Mouse (Mus musculus) monocyte, adult 2 months (primary cell): ENCODE measurements around the gene Zfp787.
"Not testable (repeated sequence)": the region's sequence is repeated elsewhere in the genome, so short reads cannot be mapped to it uniquely, and the experiment has no call there.

Source experiments
- DNase-seq, 2 experiments: peaks; one replicate each; pipeline ENCODE4 v3.0.0; 2022; ENCODE audit warnings: low spot score in 2 of 2, low read depth in 1 of 2

Gene Zfp787

DNA sequence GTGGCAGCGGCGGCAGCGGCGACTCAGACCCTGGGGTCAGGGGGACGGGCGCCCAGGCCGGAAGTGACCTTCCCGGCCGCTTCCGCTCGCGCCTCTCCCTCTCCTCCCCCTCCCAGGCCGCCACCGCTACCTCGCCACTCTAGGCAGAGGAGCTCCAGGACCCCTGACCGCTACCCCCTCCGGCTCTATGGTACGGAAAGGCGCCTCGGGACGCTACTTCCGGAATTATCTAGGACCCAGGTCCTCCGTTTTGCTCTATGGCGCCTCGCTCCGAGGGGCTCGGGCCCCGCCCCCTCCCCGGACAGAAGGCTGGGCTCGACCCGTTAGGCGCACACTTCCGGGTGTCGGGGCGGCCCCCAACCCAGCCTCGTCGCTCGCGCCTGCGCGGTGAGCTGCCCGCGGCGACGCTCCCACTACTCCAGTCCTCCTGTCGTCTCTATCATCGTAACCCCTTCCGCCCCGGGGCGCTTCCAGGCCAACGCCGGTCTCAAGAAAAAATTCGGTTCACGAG lies at the start of gene Zfp787:
TSS of gene Zfp787 (minus strand) at position 97 of the 511 bp plus-strand sequence.
- DNase-seq, result peak; percentile 58 to 81

DNA sequence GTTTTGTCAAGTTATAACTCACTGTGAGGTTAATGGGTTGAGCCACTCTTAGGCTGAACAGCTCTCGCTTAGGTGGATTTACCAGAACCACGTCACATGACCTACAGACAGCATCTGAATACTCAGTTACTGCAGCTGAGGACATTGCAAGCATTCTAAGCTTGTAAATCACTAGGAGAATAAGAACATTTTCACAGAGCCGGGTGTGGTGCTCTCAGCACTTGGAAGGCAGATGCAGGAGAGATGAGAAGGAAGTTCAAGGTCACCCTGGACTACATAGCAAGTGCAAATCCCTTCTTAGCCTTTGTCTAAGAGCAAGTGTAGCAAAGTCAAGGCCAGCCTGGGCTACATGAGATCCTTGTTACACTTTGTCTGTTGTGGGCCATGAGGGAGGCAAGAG lies 48.4 kb upstream of the Zfp787 start:
- no peak for DNase-seq

DNA sequence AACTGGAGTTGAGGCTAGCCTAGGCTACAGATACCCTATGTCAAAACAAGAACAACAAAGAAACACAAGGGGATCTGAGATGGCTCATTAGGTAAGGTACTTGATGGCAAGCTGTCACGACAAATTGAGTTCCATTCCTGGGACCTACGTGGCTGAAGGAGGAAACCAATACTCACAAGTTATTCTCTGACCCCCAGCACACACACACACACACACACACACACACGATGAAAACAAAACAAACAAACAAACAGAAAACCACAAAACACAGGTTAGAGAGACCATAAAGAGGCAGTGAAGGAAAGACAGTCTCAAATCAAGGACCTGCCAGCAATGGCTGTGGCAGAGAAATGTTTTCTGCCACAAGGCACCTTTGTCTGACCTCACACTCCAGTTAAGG lies 41.0 kb upstream of the Zfp787 start, which contains the start of gene Galp:
TSS of gene Galp (plus strand) at position 301 of the 400 bp plus-strand sequence.
- DNase-seq, result no peak

DNA sequence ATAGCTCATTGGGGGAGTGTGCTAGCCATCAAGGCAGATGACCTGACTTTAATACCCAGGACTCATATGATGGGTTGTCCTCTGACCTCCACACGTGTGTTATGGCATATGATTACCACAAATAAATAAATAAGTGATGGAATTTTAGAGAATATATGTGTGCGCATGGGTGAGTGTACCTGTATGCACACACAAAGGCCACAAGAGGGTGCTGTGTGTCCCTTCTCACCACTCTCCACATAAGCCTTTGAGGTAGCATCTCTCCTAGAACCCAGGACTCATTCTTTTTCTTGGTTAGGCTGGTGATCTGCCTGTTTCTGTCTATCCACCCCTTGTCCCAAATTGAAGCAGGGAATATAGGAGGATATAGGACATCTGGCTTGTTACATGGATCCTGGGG lies 40.0 kb upstream of the Zfp787 start:
- DNase-seq, result no peak

DNA sequence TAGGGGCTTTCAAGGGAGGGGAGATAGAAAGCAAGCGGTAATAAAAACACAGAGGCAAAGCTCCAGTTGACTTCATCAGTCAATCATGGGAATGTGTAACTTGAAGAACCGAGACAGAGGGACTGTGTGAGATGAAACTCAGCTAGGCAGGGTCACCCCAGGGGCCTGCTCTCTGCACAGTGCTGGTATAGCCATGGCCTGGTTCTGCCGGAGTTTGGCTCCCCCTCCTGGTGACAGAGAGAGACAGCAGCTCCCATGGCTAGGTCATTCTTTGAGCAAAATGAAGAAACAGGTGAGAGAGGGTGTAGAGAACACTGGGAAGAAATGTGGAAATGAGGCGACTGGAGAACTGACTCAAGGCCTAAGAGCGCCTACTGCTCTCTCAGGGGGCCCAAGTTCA lies 38.3 kb upstream of the Zfp787 start:
- DNase-seq, result no peak

DNA sequence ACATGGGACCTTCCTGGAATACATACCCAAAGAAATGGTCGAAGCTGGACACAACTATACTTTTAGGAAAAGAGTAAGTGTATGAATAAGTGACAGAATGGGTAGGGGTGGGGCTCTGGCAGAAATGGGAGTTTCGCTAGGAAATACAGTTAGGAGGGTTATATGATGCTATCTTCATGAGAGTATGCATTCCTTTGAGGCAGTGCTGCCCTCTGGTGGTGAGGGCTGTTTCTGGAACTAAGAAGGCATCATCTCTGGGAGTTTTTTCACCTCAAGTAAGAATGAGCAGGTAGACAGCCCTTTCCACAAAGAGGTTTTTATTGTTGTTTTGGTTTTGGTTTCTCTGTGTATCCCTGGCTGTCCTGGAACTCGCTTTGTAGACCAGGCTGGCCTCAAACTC lies 35.6 kb upstream of the Zfp787 start:
- peak in 1 of 2 experiments; percentile 26 for DNase-seq

DNA sequence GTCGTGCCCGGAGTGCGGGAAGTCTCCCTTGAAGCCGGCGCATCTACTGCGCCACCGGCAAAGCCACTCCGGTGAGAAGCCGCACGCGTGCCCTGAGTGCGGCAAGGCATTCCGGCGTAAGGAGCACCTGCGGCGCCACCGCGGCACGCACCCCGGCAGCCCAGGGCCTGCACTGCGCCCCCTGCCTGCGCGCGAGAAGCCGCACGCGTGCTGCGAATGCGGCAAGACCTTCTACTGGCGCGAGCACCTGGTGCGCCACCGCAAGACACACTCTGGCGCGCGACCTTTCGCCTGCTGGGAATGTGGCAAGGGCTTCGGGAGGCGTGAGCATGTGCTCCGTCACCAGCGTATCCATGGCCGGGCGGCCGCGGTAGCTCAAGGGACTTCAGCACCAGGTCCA lies 33.7 kb upstream of the Zfp787 start:
- DNase-seq, result no peak

DNA sequence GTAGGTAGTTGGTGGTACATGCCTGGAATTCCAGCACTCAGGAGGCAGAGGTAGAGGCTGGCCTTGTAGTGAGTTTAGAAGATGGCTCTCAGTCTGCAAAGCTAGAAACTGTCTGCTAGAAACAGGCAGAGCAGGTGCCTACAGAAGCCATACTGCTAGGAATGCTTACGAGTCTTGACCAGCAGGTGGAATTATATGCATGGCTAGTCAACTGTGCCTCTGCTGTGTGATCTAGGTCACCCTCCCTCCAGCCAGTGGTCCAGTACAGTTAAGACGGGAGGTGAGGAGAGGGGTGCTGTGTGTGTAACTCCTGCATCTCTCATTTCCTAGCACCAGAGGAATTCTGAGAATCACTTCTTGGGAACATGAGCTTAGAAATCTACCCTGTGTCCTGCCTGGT lies 31.0 kb upstream of the Zfp787 start:
- no peak for DNase-seq

DNA sequence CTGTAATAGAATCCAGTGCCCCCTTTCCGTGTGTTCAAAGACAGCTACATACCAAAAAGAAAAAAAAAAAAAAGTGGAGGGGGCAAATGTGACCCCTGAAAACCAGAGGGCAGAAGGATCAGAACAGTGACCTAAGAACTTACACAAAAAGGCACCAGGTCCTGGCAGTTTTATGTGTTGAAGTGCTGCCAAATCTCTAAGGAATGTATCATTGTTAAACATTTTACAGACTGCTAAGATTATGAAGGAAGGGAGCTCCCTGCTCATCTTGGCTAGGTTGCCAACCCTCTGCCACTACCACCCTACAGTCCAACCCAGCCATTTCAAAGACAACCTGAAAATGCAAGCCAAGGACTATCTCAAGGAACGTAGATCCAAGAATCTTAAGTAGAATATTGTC lies 30.4 kb upstream of the Zfp787 start:
- no peak for DNase-seq

DNA sequence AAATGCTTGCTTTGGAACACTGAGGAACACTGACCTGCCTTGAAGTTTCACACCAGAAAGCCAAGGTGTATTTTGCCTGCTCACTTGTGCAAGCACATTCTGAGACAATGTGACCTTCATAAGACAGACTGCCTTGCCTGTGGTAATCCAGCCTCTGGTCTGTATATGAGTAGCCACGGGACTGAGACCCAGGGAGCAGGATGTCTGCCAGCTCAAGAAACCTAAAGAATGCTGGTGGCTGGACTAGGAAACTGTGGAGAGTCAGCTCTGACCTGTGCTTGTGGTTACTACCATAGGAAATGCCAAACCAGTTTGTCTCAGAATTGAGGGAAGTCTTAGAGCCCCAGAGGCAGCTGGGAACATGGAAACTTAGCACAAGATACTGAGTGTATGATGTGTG lies 29.6 kb upstream of the Zfp787 start:
- DNase-seq, result no peak

DNA sequence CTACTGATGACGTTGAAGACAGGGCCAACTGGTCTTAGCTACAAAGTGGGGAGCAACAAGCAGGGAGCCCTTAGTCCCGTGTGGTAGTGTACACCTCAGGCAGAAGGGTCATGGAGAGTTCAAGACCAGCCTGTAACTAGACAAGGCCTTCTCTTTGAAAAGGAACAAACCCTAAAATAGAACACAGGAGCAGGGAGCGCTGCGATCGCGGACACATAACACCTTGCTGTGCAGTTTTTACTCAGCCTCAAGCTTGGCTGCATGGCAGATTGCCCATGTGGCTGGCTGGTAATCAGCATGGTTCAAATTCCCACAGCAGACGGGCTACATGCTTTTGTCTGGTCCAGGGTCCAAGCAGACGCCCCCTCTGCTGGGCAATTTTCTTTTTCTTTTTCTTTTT lies 28.7 kb upstream of the Zfp787 start:
- no peak for DNase-seq

DNA sequence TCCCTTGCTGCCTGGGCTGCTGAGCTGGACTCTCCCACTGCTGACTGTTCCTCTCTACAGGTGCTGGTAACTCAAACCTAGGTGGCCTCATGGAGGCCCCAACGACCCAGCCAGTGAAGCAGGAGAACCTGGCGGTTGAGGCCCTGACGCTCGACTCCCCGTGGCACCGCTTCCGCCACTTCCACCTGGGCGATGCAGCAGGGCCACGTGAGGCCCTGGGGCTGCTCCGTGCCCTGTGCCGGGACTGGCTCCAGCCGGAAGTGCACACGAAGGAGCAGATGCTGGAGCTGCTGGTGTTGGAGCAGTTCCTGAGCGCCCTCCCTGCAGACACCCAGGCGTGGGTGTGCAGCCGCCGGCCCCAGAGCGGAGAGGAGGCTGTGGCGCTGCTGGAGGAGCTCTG lies 28.0 kb upstream of the Zfp787 start:
- no peak for DNase-seq

DNA sequence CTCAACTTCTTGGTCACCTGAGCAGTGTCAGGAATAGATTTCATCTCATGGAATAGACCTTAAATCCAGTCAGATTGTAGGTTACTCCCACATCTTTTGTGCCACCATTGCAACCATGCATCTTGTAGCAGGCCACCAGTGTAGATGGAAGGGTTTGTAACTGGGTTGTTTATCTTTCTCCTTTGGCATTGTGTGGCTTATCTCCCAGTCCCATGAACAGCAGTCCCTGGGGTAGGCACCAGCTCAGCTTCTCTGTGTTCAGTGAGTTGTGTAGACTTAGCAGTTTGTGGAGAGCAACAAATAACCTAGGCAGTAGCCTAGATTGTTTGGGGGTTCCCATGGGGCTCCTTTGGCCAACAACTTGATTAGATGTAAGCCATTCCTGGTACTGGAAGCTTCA lies 27.1 kb upstream of the Zfp787 start:
- no peak for DNase-seq

DNA sequence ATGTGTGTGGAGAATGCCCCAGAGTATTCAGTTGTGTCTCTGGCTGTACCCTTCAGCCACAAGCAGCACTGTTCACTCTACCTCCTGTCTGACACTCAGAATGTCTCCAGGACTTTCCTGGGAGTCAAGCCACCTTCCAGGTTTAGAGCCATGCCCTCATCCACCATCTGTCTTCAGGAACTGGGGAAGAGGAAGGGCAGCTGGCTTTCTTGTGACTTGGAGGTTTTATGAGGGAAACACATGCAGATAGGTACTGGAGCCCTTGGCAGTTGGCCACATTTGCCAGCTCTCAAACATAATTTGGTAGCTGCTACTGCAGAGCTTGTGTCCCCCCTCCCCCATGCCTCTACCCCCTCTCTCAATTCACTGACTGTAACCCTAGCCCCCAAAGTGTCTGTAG lies 23.2 kb upstream of the Zfp787 start:
- DNase-seq, result no peak

DNA sequence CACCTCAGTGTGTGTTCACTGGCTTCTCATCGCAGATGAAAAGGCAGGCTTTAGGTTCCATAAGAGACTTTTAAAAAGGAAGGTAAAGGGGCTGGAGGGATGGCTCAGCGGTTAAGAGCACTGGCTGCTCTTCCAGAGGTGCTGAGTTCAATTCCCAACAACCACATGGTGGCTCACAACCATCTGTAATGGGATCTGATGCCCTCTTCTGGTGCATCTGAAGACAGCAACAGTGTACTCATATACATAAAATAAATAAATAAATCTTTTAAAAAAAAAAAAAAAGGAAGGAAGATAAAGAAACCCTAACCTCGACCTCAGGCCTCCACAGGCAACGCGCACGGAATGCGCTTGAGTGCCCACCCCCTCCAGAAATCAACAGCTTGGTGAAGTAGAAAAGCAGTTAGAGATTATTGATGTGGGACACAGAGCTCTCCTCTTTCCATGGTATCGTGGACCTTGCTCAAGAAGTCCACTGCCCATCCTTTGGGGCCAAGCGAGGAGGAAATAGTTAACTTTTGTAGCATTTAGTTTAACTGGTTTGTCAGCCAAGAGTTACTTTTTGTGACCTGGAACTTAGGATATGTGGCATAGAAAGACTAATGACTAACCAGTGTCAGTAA lies 18.7 kb upstream of the Zfp787 start:
- DNase-seq, result not testable (repeated sequence)

DNA sequence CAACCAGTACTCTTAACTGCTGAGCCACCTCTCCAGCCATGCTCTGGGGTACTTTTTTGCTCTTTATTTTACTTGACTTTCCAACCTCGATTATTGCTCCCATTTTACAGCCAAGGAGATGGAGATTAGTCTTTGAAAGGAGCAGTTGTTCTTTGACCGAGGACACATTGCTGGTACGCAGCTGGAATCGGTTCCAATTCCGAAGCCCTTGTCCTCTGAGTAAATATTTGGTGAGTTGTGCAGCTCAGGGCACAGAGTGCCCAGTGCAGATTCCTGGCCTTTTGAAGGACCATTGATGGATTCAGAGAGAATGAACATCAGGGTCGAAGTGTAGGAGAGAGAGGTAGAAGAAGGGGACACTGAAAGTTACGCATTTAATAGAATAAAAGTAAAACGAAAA lies 18.1 kb upstream of the Zfp787 start:
- DNase-seq, result no peak

DNA sequence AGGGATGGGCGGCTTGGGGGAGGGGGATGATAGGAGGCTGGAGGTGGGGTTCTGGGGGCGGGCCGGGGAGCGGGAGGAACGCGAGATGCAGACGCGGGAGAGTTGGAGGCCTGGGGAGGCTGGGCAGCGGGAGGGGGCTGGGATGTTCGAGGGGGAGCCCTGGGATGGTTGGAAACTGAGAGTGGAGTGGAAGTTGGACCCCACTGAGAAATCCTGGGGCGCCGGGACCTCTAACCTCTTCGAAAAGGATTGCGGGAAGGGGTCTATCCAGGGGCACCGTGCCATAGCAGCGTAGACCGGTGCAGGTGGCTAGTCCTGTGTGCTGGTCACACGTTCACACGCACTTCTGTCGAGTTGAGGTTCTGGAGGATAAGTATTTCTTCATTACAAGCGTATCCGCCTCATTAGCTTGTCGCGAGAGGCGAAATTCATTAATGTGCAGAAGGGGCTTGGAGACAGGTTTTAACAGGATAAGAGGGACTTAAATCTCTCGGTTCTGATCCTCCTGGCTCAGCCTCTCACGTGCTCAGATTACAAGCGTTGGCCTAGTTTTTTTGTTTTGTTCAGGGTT lies 17.0 kb upstream of the Zfp787 start:
- DNase-seq, result no peak

DNA sequence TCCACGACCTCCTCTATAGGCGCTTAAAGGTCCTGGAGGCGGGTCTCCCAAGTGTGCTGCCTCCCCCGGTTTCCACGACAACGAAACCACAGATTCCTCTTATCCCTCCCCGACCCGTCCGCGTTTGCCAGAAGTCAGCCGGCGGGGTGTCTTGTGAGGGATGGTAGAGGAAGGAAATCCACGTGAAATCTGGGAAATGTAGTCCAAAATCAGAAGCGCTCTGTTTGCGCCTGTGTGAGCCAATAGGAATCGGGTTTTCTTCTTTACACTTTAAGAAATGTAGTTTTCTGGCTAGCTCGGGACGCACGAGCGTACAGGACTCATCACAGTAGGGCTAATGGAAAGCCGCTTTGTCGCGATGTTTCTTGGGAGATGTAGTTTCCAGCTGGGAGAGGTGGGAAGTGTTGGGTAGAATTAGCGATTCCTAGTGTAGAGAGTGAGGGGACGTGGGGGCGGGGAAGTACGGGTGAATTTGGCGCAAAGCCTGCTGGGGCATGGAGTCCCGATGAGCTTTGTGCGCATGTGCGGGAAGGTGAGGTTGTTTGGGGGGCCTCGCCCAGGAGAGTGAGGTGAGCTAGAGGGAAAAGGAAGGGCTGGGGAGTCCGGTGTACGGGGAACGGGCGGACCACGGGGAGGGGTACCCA lies 16.3 kb upstream of the Zfp787 start, which contains the start of gene Zfp444:
TSS of gene Zfp444 (plus strand) at position 221 of the 644 bp plus-strand sequence.
- DNase-seq, result peak; percentile 77 to 85

DNA sequence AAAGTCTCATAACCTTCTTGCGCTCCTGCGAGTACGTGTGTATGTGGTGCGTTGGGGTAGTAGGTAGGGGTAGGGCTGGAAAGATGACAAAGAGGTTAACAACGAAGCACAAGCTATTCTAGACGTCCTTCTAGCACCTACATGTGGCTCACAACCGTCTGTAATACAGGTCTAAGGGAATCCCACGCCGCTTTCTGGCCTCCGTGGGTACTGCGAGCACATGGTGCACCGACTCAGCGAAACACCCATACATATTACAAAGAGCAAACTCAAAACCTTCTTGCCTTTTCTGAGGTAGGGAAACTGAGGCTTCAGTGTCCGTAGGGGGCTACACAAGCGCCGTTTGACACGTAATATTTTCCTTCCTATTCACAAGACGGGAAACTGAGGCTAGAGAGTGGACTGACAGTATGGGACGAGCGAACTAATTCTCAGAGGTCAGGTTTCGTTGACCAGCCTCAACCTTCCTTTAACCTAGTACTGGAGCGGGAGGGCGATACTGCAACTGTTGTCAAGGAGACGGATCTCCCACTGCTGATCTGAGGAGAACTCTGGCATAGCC lies 15.7 kb upstream of the Zfp787 start:
- DNase-seq, result peak; percentile 5 to 50

DNA sequence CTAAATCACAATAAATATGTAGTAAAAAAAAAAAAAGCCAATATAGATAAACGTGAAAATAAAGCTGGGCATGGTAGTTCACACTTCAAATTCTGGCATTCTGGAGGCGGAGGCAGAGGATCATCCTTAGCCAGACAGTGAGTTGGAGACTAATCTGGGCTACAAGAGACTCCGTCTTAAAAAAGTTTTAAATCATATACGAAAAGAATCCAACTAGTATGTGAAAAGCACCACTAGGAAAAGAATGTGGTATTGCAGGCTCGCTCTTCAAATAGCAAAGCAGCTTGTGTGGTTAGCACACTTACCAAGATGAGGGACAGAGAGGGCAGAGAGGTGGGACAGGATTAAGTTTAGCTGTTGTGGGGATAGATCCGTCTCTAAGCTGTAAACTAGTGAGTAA lies 15.1 kb upstream of the Zfp787 start:
- DNase-seq, result no peak

DNA sequence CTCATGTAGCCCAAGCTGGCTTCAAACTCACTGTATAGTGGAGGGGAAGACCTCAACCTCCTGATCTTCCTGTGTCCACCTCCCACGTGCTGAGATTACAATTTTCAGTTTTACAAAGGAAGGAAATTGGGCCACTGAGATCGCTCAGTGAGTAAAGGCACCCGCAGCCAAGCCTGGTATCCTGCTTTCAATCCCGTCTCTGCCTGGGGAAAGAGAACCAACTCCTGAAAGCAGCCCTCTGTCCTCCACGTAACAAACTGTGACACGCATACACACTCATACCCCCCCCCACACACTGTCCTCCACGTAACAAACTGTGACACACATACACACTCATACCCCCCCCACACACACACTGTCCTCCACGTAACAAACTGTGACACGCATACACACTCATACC lies 14.6 kb upstream of the Zfp787 start:
- no peak for DNase-seq

DNA sequence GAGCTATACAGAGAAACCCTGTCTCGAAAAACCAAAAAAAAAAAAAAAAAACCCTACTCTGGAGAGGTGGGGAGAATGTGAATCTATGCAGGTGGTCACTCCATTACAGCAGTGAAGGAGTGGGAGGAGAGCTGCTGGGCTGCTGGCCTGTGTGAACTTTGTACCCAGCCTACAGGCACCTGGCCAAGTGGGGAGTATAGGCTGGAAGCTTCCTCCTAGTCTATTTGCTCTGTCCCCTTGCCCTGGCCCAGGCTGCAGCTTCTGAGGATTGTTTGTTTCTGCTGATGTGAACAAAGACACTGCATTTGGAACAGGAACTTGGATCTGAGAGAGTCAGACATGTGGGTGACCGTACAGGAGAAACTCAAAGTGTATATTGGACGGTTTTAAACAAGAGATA lies 13.6 kb upstream of the Zfp787 start:
- no peak for DNase-seq
